Mouse (Mus musculus) C2C12 (cell line): Measurements from ENCODE around the gene Prkce. TPM values are rescaled to one million over a fixed set of nuclear protein-coding genes. Genes with fewer than 3 reads are reported as not detected.

ENCODE experiments used
- H3K27me3 ChIP-seq: one replicate; pipeline ENCODE4 v1.6.1; 2011; ENCODE audit not compliant: control insufficient read depth, insufficient read depth, insufficient read length
- H3K36me3 ChIP-seq: one replicate; pipeline ENCODE4 v1.6.1; 2011; ENCODE audit not compliant: control insufficient read depth, insufficient read depth
- H3K4me3 ChIP-seq: one replicate; pipeline ENCODE4 v1.5.1; 2011; ENCODE audit warnings: mild to moderate bottlenecking, control low read depth; ENCODE audit not compliant: poor library complexity, insufficient read depth, severe bottlenecking
- H3K79me2 ChIP-seq: one replicate; pipeline ENCODE4 v1.6.1; 2011; ENCODE audit not compliant: control insufficient read depth, insufficient read depth
- H3K79me3 ChIP-seq: one replicate; pipeline ENCODE4 v1.6.1; 2011; ENCODE audit warnings: low read depth, control low read depth
- H3ac ChIP-seq: one replicate; pipeline ENCODE3; 2011; ENCODE audit warnings: low read depth; ENCODE audit not compliant: control insufficient read depth, insufficient read length
- CEBPB ChIP-seq: IDR thresholded peaks from one replicate; pipeline ENCODE4 v1.6.1; 2011; ENCODE audit warnings: low read depth, mild to moderate bottlenecking, control low read depth, moderate library complexity
- CTCF ChIP-seq: IDR thresholded peaks from one replicate; pipeline ENCODE4 v1.5.1; 2011; ENCODE audit not compliant: control insufficient read depth, insufficient read depth, insufficient read length
- FOSL1 ChIP-seq: IDR thresholded peaks from one replicate; pipeline ENCODE4 v1.8.0; 2011; ENCODE audit warnings: mild to moderate bottlenecking, low read length; ENCODE audit not compliant: poor library complexity, insufficient read depth, severe bottlenecking
- MAX ChIP-seq: IDR thresholded peaks from one replicate; pipeline ENCODE4 v1.6.1; 2011; ENCODE audit warnings: mild to moderate bottlenecking, control low read depth
- MYOD1 ChIP-seq: IDR thresholded peaks from one replicate; pipeline ENCODE4 v1.6.1; 2011; ENCODE audit warnings: low read depth; ENCODE audit not compliant: control insufficient read depth, insufficient read length
- MYOG ChIP-seq: IDR thresholded peaks from one replicate; pipeline ENCODE4 v1.6.1; 2011; ENCODE audit not compliant: control insufficient read depth, insufficient read length; ENCODE audit errors: extremely low read depth
- USF1 ChIP-seq: IDR thresholded peaks from one replicate; pipeline ENCODE4 v1.6.1; 2011; ENCODE audit warnings: low read depth, mild to moderate bottlenecking, control low read depth, moderate library complexity
- polyA plus RNA-seq: library from polyadenylated mRNA; unstranded; fragments of >200 nt; fragmentation: generic; extraction: Trizol; gene quantifications from one replicate; pipeline ENCODE4 v1.2.1, GENCODE M21; 2012; ENCODE audit warnings: missing spikeins

Gene Prkce
- polyA plus RNA-seq, 1 experiment: 1.4 TPM

DNA sequence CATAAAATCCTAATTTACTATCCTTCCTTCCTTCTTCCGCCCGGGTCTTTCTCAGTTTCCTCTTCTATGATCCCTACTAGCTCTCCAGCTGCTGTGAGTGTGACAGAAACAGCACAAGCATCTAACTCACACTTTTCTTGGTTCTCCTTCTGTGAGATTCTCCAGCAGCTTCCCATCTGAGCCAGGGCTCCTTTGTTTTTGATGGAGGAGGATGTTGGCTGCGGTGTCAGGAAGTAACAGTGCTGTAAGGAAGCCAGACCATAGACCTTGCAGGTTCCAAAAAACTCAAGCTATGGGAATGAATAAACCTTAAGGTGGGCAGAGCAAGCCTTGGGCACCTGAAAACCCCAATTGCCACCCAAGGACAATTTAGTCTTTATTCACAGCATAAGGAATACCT, 537.7 kb downstream of the Prkce start:
- Histone ChIP-seq H3K36me3 (no peaks in the 10 kb centered on the region), H3K4me3 (no peak overlapping the region), H3K79me3 (no peaks in the 10 kb centered on the region), H3K79me2 (no peaks in the 10 kb centered on the region), H3ac (no peak overlapping the region), H3K27me3 (no peaks in the 10 kb centered on the region)
- TF ChIP-seq CTCF: no peak
- no peak for TF ChIP-seq USF1

- H3K36me3 ChIP-seq: no peaks in the 10 kb centered on the region
- no peaks in the 10 kb centered on the region for H3K79me2 ChIP-seq
- H3K27me3 ChIP-seq: no peaks in the 10 kb centered on the region
- no peak overlapping the region for H3K4me3 ChIP-seq
- TF ChIP-seq MYOG: no peak
- no peak for TF ChIP-seq CEBPB
- no peak for TF ChIP-seq MYOD1
- TF ChIP-seq CTCF: no peak
- no peak for TF ChIP-seq USF1
- TF ChIP-seq MAX: no peak
- TF ChIP-seq FOSL1: no peak
- H3K79me3 ChIP-seq: no peaks in the 10 kb centered on the region
- no peak overlapping the region for H3ac ChIP-seq
These were observed 538.9 kb downstream of the Prkce start for GRCm38 (mm10) chr17:86706467-86706866.

Other genes with a start within 250 kb of the Prkce start
- gene Srbd1, start 22.6 kb upstream of the Prkce start, polyA plus RNA-seq: 7.6 TPM